Mouse (Mus musculus) ovary, postnatal 14 days (tissue): ENCODE results near the gene Rhox4e.
"Not testable (repeated sequence)": the region's sequence is repeated elsewhere in the genome, so short reads cannot be mapped to it uniquely, and the experiment has no call there.

Experiments
- DNase-seq: peaks from one replicate; pipeline ENCODE4 v3.0.0; 2022; ENCODE audit warnings: low spot score

The Rhox4e gene

GRCm38 (mm10) chrX:37557112-37557511 lies at the start of gene Rhox4e:
Rhox4e (plus strand) TSS chrX:37557412.
- not testable (repeated sequence) for DNase-seq

- DNase-seq: not testable (repeated sequence)
Observed at GRCm38 (mm10) chrX:37514059-37514458, 43.2 kb upstream of the Rhox4e start, which contains the start of gene Rhox4d. Rhox4d (plus strand) TSS chrX:37514359.

GRCm38 (mm10) chrX:37530152-37530551 lies 27.1 kb upstream of the Rhox4e start, which contains the start of gene Rhox2e:
Rhox2e (plus strand) TSS chrX:37530452.
- not testable (repeated sequence) for DNase-seq

- DNase-seq: not testable (repeated sequence)
Observed at GRCm38 (mm10) chrX:37541719-37542118, 15.5 kb upstream of the Rhox4e start, which contains the start of gene Rhox3e. Rhox3e (plus strand) TSS chrX:37542019.

GRCm38 (mm10) chrX:37571105-37571504 lies 13.9 kb downstream of the Rhox4e start, which contains the start of gene Rhox2f:
Rhox2f (plus strand) TSS chrX:37571405.
- not testable (repeated sequence) for DNase-seq

GRCm38 (mm10) chrX:37572638-37573037 lies 15.4 kb downstream of the Rhox4e start:
- DNase-seq: not testable (repeated sequence)

- DNase-seq: not testable (repeated sequence)
Observed at GRCm38 (mm10) chrX:37580692-37581091, 23.5 kb downstream of the Rhox4e start, which contains the start of gene Rhox3f. Rhox3f (plus strand) TSS chrX:37580992.

- DNase-seq: not testable (repeated sequence)
Observed at GRCm38 (mm10) chrX:37607604-37608003, 50.4 kb downstream of the Rhox4e start, which contains the start of gene Rhox4f. Rhox4f (minus strand) TSS chrX:37607704.
